Mouse (Mus musculus) heart, adult 10 weeks (tissue): Measurements from ENCODE around the gene Cabp7. TPM values are rescaled to one million over a fixed set of nuclear protein-coding genes. Genes with fewer than 3 reads are reported as not detected.

ENCODE experiments used
- polyA plus RNA-seq: library from polyadenylated mRNA; stranded (reverse); fragments of 350-450 nt; fragmentation: Illumina TruSeq; extraction: RNeasy Lipid Tissue Mini Kit (QIAGEN cat#74804); gene quantifications from one replicate; pipeline ENCODE4 v1.2.3, GENCODE M21; 2014; ENCODE audit warnings: low read depth, low replicate concordance

The Cabp7 gene
- not detected for polyA plus RNA-seq

DNA sequence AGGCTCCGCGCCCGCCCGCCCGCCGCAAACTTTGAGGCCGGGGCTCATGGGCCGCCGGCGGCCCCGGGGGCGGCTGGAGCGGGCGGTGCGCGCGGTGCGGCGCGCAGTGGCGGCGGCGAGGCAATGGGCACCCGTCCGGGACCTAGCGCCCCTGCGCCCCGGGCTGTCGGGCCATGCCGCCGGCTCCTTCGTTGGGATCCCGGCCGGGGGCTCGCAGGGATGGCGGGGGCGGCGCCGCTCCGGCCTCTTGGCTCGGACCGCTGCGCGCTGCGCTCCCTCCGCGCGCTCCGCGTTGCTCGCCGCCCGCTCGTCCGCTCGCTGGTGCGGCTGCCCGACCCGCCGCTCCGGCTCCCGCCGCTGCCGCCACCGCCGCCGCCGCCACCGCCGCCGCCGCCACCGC is at the start of gene Cabp7:
Gene Cabp7, minus strand, starts transcription at position 46 of the 400 bp plus-strand sequence.

DNA sequence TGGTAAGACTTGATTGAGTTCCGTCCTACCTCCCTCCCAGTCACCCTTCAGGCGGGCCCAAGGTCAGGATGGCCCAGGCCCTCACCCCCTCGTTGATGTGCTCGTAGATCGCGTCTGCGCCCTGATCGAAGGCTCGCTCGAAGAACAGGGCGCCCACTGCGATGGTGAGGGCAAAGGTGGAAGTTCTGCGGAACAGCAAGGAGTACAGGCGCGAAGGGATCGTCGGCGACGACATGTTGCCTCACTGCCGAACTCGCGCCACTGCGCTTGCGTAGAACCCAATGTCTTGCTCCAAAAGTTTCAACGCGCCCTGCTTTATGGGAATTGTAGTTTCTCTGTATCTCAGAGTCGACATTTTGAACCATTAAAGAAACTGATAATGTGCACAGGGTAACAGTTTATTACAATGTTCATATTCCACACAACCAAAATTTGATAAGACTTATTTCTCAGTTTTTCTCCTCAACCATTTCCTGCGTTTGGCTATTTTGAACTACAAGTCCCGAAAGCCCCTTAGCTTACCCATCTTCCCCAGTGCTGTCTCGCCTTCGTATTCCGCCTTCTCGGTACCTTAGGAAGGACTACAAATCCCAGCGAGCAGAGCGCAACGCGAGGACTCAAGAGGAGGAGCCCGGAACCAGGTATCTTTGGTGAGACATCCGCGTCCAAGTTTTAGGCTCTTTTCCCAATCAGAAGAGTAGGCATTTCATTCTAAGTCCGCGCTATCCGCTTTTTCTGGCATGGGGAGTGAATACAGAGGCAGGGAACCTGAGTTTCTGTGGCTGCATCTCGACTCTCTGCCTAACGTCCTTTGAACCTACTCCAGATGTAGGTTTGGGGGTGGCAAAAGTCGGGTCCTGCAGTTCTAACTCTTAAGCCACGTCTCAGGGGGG is 42.3 kb downstream of the Cabp7 start, which contains the start of the genes Uqcr10 and Zmat5:
Gene Uqcr10, minus strand, starts transcription at position 271 of the 893 bp plus-strand sequence.
Gene Zmat5, plus strand, starts transcription at position 607 of the 893 bp plus-strand sequence.

Other genes with a start within 250 kb of the Cabp7 start
- 39.2 TPM for gene Mtmr3, start 151.9 kb downstream of the Cabp7 start, polyA plus RNA-seq
- gene Gm11032, start 126.7 kb downstream of the Cabp7 start, polyA plus RNA-seq = not detected
- 15.9 TPM for gene Ascc2, start 109.0 kb downstream of the Cabp7 start, polyA plus RNA-seq
- gene Uqcr10, start 42.4 kb downstream of the Cabp7 start, polyA plus RNA-seq = 1,829 TPM
- 34.0 TPM for gene Zmat5, start 42.1 kb downstream of the Cabp7 start, polyA plus RNA-seq
- 83.4 TPM for gene Nf2, start 102.8 kb upstream of the Cabp7 start, polyA plus RNA-seq
- gene Nipsnap1, start 127.2 kb upstream of the Cabp7 start, polyA plus RNA-seq = 1.2 TPM
- 19.3 TPM for gene Thoc5, start 148.5 kb upstream of the Cabp7 start, polyA plus RNA-seq
- gene Nefh, start 201.3 kb upstream of the Cabp7 start, polyA plus RNA-seq = not detected
- 41.9 TPM for gene Ap1b1, start 240.0 kb upstream of the Cabp7 start, polyA plus RNA-seq